ENCODE assay signal across 10 mouse cellular contexts in the genomic region with DNA sequence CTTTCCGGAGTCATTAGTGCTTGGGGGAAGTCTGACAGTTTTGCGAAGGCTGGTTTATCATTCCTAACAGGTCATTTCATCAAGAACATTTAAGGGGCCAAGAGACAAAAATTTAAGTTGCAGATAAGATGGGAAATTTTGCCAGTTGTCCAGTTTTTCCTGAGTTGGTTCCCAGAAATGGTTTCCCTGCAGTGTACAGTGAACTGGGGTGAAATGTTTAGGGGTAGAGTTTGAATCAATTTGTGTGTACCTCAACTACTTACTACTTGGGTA. TPM values are rescaled to one million over a fixed set of nuclear protein-coding genes. Genes with fewer than 3 reads are reported as not detected.
DNase-seq lines count a peak whose midpoint lies in the region; ATAC-seq and TF ChIP-seq lines count a peak whose summit lies in the region.
"Had no signal": no experiment of that assay in that cellular context is flagged by ENCODE, and none has a peak within 500 bp of the region (broad histone marks: within the 10 kb centered on the region; RNA-seq: fewer than 3 reads in every experiment).

No protein-coding gene starts in this region.

- H3K4me3 ChIP-seq in layer of hippocampus, adult 2 months: peak overlapping the region; percentile 71
- peak overlapping the region; percentile 95 for H3K4me3 ChIP-seq in embryonic facial prominence, embryonic 10.5 days
- peak overlapping the region; percentile 93 for H3K4me3 ChIP-seq in intestine, embryonic 14.5 days (ENCODE audit: low read depth, low read length)

- TF ChIP-seq CTCF in layer of hippocampus, adult 2 months (conservative IDR thresholded peaks at IDR 0.05): no peak

- peak overlapping the region; percentile 95 for H3K9ac ChIP-seq in intestine, embryonic 14.5 days (ENCODE audit: low read length)

- 0% methylated on average over 2 of the region's 2 CpGs for WGBS in embryonic facial prominence, embryonic 10.5 days
- 0% methylated on average over 2 of the region's 2 CpGs for WGBS in intestine, embryonic 14.5 days

- H3K27ac ChIP-seq in layer of hippocampus, adult 2 months: no peak overlapping the region
- H3K27ac ChIP-seq in embryonic facial prominence, embryonic 10.5 days (replicated peaks): peak overlapping the region; percentile 99
- peak overlapping the region; percentile 100 for H3K27ac ChIP-seq in intestine, embryonic 14.5 days (ENCODE audit: low read depth)

- no peak for ATAC-seq in intestine, embryonic 14.5 days (replicated peaks; ENCODE audit: low FRiP score, low TSS enrichment, low read depth)
- ATAC-seq in CD4-positive, CD25-positive, alpha-beta regulatory T cell, adult 4 months: no peak
- ATAC-seq: activated CD4-positive, CD25-positive, alpha-beta regulatory T cell, adult 4 months; inflammation-experienced regulatory T-cells, adult 6 months had no signal

- H3K36me3 ChIP-seq in embryonic facial prominence, embryonic 10.5 days (replicated peaks): peaks cover 28% of the 10 kb centered on the region
- peaks cover 17% of the 10 kb centered on the region; the same call in 1 of the 2 replicates for H3K36me3 ChIP-seq in intestine, embryonic 14.5 days (ENCODE audit: control insufficient read depth, insufficient read depth, low read length)

- no peaks in the 10 kb centered on the region for H3K27me3 ChIP-seq in embryonic facial prominence, embryonic 10.5 days (replicated peaks; ENCODE audit: low read depth, poor library complexity, severe bottlenecking)
- no peaks in the 10 kb centered on the region for H3K27me3 ChIP-seq in intestine, embryonic 14.5 days (replicated peaks; ENCODE audit: control insufficient read depth, insufficient read depth, low read length)

- peaks cover 17% of the 10 kb centered on the region for H3K4me1 ChIP-seq in embryonic facial prominence, embryonic 10.5 days
- peaks cover 11% of the 10 kb centered on the region for H3K4me1 ChIP-seq in intestine, embryonic 14.5 days (replicated peaks; ENCODE audit: control insufficient read depth, insufficient read depth, low read length)

- H3K9me3 ChIP-seq in embryonic facial prominence, embryonic 10.5 days: no peaks in the 10 kb centered on the region
- no peaks in the 10 kb centered on the region for H3K9me3 ChIP-seq in intestine, embryonic 14.5 days (ENCODE audit: control insufficient read depth, low read length)

- peak overlapping the region; percentile 83 for H3K4me2 ChIP-seq in intestine, embryonic 14.5 days (ENCODE audit: low read length)

- no peak for DNase-seq in layer of hippocampus, adult 2 months (ENCODE audit: low spot score in 2 of 2)
- DNase-seq in layer of hippocampus, postnatal 36 days: no peak
- no peak for DNase-seq in embryonic facial prominence, embryonic 10.5 days (ENCODE audit: low spot score)
- DNase-seq in intestine, embryonic 14.5 days (ENCODE audit: low spot score): no peak
- DNase-seq in naive thymus-derived CD4-positive, alpha-beta T cell, adult 2 months (ENCODE audit: low read depth): peak; percentile 10
- no peak for DNase-seq in adrenal gland, adult 18-20 months (ENCODE audit: low spot score in 2 of 2)
- no peak for DNase-seq in gastrocnemius, adult 18-20 months (ENCODE audit: low spot score)

RNA-seq across cellular contexts. Expression of gene Usp1, which starts 1.2 kb away (rescaled TPM):
- total RNA-seq in layer of hippocampus, adult 2 months (2021): 10 to 100 TPM; 26.3 to 26.6 TPM
- 10 to 100 TPM; 26.7 to 27.3 TPM for total RNA-seq in layer of hippocampus, postnatal 36 days (2021)
- polyA plus RNA-seq in embryonic facial prominence, embryonic 10.5 days (2016; fragmentation: Nextera tagmentation; extraction: Ambion mirVana): 98.8 and 102 TPM in 2 replicates
- 116 and 123 TPM in 2 replicates for polyA plus RNA-seq in intestine, embryonic 14.5 days (2014; fragmentation: Nextera tagmentation; extraction: Ambion mirVana)
- total RNA-seq in adrenal gland, adult 18-20 months (2021): 10 to 100 TPM; 24.6 to 27.2 TPM
- total RNA-seq in gastrocnemius, adult 18-20 months (2021): 10 to 100 TPM; 11.2 to 12.5 TPM
- 10 to 100 TPM; 14.4 to 17.0 TPM for polyA plus RNA-seq in CD4-positive, CD25-positive, alpha-beta regulatory T cell, adult 4 months (2017; shearing (Covaris generic))
